Mouse (Mus musculus): ENCODE measurements around the gene Gdf2. TPM values are rescaled to one million over a fixed set of nuclear protein-coding genes. Genes with fewer than 3 reads are reported as not detected.
A peak's percentile ranks its signal among the peaks of the same experiment; 100 is the strongest.

Gene Gdf2
- polyA plus RNA-seq, 1 experiment: 0.05 TPM

DNA sequence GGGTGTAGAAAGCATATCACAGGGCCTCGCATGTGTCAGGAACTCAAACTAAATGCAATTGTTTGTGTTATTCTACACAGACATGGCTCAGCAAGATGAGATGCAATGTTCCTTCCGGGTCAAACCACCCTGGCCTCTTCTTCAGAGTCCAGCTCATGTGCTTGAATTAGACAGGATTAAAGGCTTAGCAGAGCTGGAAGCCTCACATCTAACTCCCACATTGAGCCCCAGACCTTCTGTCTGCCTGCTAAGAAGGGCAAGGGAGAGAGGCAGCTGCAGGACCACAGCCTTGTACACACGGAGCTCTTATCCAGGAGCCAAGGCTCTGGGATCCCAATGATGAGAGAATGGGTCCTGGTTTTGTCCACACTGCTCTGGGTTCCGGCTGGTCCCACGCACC is 12.9 kb downstream of the Gdf2 start, which contains the start of gene Rbp3:
TSS of gene Rbp3 (plus strand) at position 243 of the 400 bp plus-strand sequence.
- Histone ChIP-seq H3K27ac (ENCODE audit: insufficient read depth, low read length) (no peak within 1 kb of the TSS), H3K27me3 (ENCODE audit: control insufficient read depth, insufficient read depth, low read length) (no peaks in the 10 kb centered on the region), H3K36me3 (ENCODE audit: control insufficient read depth, insufficient read depth, low read length) (no peaks in the 10 kb centered on the region), H3K4me3 (ENCODE audit: extremely low read depth, insufficient read depth, insufficient read length) (no peak within 1 kb of the TSS), H3K4me1 (ENCODE audit: control insufficient read depth, insufficient read depth, insufficient read length) (no peaks in the 10 kb centered on the region)
- 85% methylated on average over 5 of the region's 5 CpGs for WGBS
- TF ChIP-seq CTCF (IDR thresholded peaks at IDR 0.05; ENCODE audit: extremely low read depth, insufficient read depth, insufficient read length, insufficient replicate concordance) (no peak), POLR2A (IDR thresholded peaks at IDR 0.05; ENCODE audit: low read depth, low read length) (no peak)
- no peak for DNase-seq (ENCODE audit: low read depth in 1 of 2, low spot score in 2 of 2)

DNA sequence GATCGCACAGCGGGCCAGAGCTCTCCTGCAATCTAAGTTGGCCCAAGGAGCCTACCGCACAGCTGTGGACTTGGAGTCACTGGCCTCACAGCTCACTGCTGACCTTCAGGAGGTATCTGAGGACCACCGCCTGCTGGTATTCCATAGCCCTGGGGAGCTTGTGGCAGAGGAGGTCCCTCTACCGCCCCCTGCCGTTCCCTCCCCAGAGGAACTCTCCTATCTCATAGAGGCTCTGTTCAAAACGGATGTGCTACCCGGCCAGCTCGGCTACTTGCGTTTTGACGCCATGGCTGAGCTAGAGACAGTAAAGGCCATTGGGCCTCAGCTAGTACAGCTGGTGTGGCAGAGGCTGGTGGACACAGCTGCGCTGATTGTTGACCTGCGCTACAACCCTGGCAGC is 15.2 kb downstream of the Gdf2 start:
- Histone ChIP-seq H3K4me1 (ENCODE audit: control insufficient read depth, insufficient read depth, insufficient read length) (no peaks in the 10 kb centered on the region), H3K4me3 (ENCODE audit: extremely low read depth, insufficient read depth, insufficient read length) (no peak overlapping the region), H3K36me3 (ENCODE audit: control insufficient read depth, insufficient read depth, low read length) (no peaks in the 10 kb centered on the region), H3K27me3 (ENCODE audit: control insufficient read depth, insufficient read depth, low read length) (no peaks in the 10 kb centered on the region), H3K27ac (ENCODE audit: insufficient read depth, low read length) (no peak overlapping the region)
- WGBS: 80% methylated on average over 13 of the region's 13 CpGs
- no peak for DNase-seq (ENCODE audit: low read depth in 1 of 2, low spot score in 2 of 2)
- no peak for TF ChIP-seq CTCF (IDR thresholded peaks at IDR 0.05; ENCODE audit: extremely low read depth, insufficient read depth, insufficient read length, insufficient replicate concordance)
- no peak for TF ChIP-seq POLR2A (IDR thresholded peaks at IDR 0.05; ENCODE audit: low read depth, low read length)

DNA sequence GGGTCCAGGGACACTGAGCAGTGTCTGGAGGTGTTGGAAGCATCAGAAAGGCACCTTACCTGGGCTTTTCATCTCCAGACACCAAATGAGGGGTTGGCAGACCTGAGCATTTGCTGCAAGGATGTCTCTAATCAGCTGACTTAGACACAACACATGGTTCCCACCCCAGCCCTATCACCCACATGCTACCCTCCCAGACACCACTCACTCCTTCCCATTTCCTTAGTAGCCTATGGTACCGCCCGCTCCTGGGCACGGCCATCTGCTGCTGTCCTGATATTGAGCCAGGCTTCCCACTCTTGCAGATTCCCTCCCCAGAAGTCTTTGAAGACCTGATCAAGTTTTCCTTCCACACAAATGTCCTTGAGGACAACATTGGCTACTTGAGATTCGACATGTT is 17.3 kb downstream of the Gdf2 start:
- no peaks in the 10 kb centered on the region for H3K36me3 ChIP-seq (ENCODE audit: control insufficient read depth, insufficient read depth, low read length)
- no peak for TF ChIP-seq CTCF (IDR thresholded peaks at IDR 0.05; ENCODE audit: extremely low read depth, insufficient read depth, insufficient read length, insufficient replicate concordance)
- TF ChIP-seq POLR2A (IDR thresholded peaks at IDR 0.05; ENCODE audit: low read depth, low read length): no peak
- H3K4me1 ChIP-seq (ENCODE audit: control insufficient read depth, insufficient read depth, insufficient read length): no peaks in the 10 kb centered on the region
- H3K27ac ChIP-seq (ENCODE audit: insufficient read depth, low read length): no peak overlapping the region
- DNase-seq (ENCODE audit: low read depth in 1 of 2, low spot score in 2 of 2): no peak
- H3K27me3 ChIP-seq (ENCODE audit: control insufficient read depth, insufficient read depth, low read length): no peaks in the 10 kb centered on the region
- H3K4me3 ChIP-seq (ENCODE audit: extremely low read depth, insufficient read depth, insufficient read length): no peak overlapping the region
- WGBS: 88% methylated on average over 4 of the region's 4 CpGs

DNA sequence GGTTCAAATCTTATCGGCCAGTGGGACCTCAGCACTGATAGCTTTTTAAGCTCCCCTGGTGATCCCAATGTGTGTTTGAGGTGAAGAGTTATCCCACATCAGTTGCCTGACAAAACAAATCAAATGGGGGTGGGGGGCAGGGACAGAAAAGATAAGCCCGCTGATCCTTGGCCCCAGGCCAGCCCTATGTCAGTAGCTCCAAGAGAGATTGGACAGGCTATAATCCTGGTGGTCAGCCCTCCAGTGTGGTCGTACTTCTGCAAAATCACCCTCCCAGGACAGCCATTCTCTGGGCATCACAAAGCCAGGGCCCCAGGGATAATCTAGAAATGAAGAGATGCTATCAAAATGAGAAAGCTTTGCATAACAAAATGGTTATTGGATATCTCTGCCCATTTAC is 18.0 kb downstream of the Gdf2 start:
- Histone ChIP-seq H3K36me3 (ENCODE audit: control insufficient read depth, insufficient read depth, low read length) (no peaks in the 10 kb centered on the region), H3K4me3 (ENCODE audit: extremely low read depth, insufficient read depth, insufficient read length) (no peak overlapping the region), H3K4me1 (ENCODE audit: control insufficient read depth, insufficient read depth, insufficient read length) (no peaks in the 10 kb centered on the region), H3K27ac (ENCODE audit: insufficient read depth, low read length) (no peak overlapping the region), H3K27me3 (ENCODE audit: control insufficient read depth, insufficient read depth, low read length) (no peaks in the 10 kb centered on the region)
- TF ChIP-seq POLR2A (IDR thresholded peaks at IDR 0.05; ENCODE audit: low read depth, low read length) (no peak), CTCF (IDR thresholded peaks at IDR 0.05; ENCODE audit: extremely low read depth, insufficient read depth, insufficient read length, insufficient replicate concordance) (no peak)
- no peak for DNase-seq (ENCODE audit: low read depth in 1 of 2, low spot score in 2 of 2)
- WGBS: 76% methylated on average over 3 of the region's 3 CpGs

DNA sequence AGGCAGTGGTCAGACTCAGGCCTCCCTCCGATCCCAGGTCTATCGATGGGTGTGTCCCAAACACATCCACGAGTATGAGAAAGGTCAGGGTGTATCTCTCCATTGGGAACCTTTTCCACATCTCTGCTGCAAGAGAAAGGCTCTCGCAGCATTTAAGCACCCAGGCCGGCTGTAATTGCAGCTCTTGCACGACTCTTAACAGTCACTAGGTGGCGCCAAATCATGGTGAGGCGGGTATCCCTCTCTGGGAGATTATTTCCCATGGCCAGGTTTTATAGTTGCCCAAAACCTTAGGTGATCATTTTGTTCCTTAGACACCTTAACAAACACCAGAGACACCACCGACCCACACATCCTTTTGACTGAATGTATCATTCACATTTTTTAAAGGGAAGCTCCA is 18.5 kb downstream of the Gdf2 start:
- 15% methylated on average over 9 of the region's 9 CpGs for WGBS
- no peaks in the 10 kb centered on the region for H3K27me3 ChIP-seq (ENCODE audit: control insufficient read depth, insufficient read depth, low read length)
- no peak for DNase-seq (ENCODE audit: low read depth in 1 of 2, low spot score in 2 of 2)
- H3K27ac ChIP-seq (ENCODE audit: insufficient read depth, low read length): no peak overlapping the region
- TF ChIP-seq POLR2A (IDR thresholded peaks at IDR 0.05; ENCODE audit: low read depth, low read length): no peak
- peak; percentile 10; the same call in 1 of the 2 replicates for TF ChIP-seq CTCF (IDR thresholded peaks at IDR 0.05; ENCODE audit: extremely low read depth, insufficient read depth, insufficient read length, insufficient replicate concordance)
- H3K36me3 ChIP-seq (ENCODE audit: control insufficient read depth, insufficient read depth, low read length): no peaks in the 10 kb centered on the region
- H3K4me3 ChIP-seq (ENCODE audit: extremely low read depth, insufficient read depth, insufficient read length): no peak overlapping the region
- no peaks in the 10 kb centered on the region for H3K4me1 ChIP-seq (ENCODE audit: control insufficient read depth, insufficient read depth, insufficient read length)

DNA sequence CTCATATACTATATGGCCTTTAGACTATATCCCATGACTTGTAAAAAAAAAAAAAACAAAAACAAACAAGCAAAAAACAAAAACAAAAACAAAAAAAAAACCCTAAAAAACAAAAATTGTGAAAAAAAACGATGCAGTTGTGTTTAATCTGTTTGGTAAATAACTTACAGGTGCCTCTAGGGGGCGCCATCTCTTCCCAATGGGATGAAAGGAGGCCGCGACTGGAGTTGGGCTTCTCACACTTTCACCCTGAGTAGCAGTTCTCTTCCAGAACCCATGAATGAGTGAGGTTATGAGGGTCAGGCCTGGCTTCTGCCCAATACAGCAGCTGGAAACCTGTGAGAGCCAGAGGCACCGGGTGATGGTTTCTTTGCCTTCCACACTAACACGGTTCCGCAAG is 24.8 kb downstream of the Gdf2 start:
- Histone ChIP-seq H3K27ac (ENCODE audit: insufficient read depth, low read length) (no peak overlapping the region), H3K4me3 (ENCODE audit: extremely low read depth, insufficient read depth, insufficient read length) (no peak overlapping the region), H3K4me1 (ENCODE audit: control insufficient read depth, insufficient read depth, insufficient read length) (no peaks in the 10 kb centered on the region), H3K27me3 (ENCODE audit: control insufficient read depth, insufficient read depth, low read length) (no peaks in the 10 kb centered on the region), H3K36me3 (ENCODE audit: control insufficient read depth, insufficient read depth, low read length) (no peaks in the 10 kb centered on the region)
- WGBS: 68% methylated on average over 7 of the region's 7 CpGs
- no peak for TF ChIP-seq POLR2A (IDR thresholded peaks at IDR 0.05; ENCODE audit: low read depth, low read length)
- no peak for TF ChIP-seq CTCF (IDR thresholded peaks at IDR 0.05; ENCODE audit: extremely low read depth, insufficient read depth, insufficient read length, insufficient replicate concordance)
- DNase-seq (ENCODE audit: low read depth in 1 of 2, low spot score in 2 of 2): no peak

DNA sequence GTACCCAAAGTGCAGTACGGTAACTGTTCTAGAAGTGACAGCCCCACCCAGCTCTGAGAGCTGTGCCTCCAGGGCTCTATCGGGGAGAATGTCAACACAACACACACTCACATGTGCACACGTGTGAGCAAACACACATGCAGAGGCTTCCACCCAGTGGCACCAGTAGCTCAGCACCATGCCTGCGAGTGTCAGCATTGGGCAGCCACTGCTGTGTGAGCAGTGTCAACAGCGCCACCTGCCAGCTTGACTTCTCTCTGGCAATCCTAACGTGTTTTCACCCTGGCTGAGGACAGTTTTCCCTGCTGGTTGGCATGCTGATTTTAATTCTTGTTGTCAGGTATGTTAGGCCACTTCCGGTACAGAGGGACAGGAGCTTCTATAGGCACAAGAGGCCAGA is 31.8 kb downstream of the Gdf2 start:
- Histone ChIP-seq H3K4me1 (ENCODE audit: control insufficient read depth, insufficient read depth, insufficient read length) (no peaks in the 10 kb centered on the region), H3K27ac (ENCODE audit: insufficient read depth, low read length) (no peak overlapping the region), H3K4me3 (ENCODE audit: extremely low read depth, insufficient read depth, insufficient read length) (no peak overlapping the region), H3K36me3 (ENCODE audit: control insufficient read depth, insufficient read depth, low read length) (no peaks in the 10 kb centered on the region), H3K27me3 (ENCODE audit: control insufficient read depth, insufficient read depth, low read length) (no peaks in the 10 kb centered on the region)
- DNase-seq (ENCODE audit: low read depth in 1 of 2, low spot score in 2 of 2): no peak
- 50% methylated on average over 7 of the region's 7 CpGs for WGBS
- TF ChIP-seq POLR2A (IDR thresholded peaks at IDR 0.05; ENCODE audit: low read depth, low read length) (no peak), CTCF (IDR thresholded peaks at IDR 0.05; ENCODE audit: extremely low read depth, insufficient read depth, insufficient read length, insufficient replicate concordance) (no peak)

All from spleen, adult 2 months (tissue).